Mouse (Mus musculus): ENCODE data around the gene Exoc6b.
A peak's percentile ranks its signal among the peaks of the same experiment; 100 is the strongest.
"Not testable (repeated sequence)": the region's sequence is repeated elsewhere in the genome, so short reads cannot be mapped to it uniquely, and the experiment has no call there.

The Exoc6b gene

GRCm38 (mm10) chr6:84631588-84631987 is 437.7 kb downstream of the Exoc6b start:
- no peak for DNase-seq (ENCODE audit: low read depth)

GRCm38 (mm10) chr6:84630276-84630675 is 439.0 kb downstream of the Exoc6b start:
- no peak for DNase-seq (ENCODE audit: low read depth)

- DNase-seq (ENCODE audit: low read depth), result no peak
Measured at GRCm38 (mm10) chr6:84628831-84629230, 440.5 kb downstream of the Exoc6b start.

- DNase-seq (ENCODE audit: low read depth), result no peak
Measured at GRCm38 (mm10) chr6:84626398-84626797, 442.9 kb downstream of the Exoc6b start.

- no peak for DNase-seq (ENCODE audit: low read depth)
Measured at GRCm38 (mm10) chr6:84619166-84619565, 450.1 kb downstream of the Exoc6b start.

GRCm38 (mm10) chr6:84617051-84617450 is 452.3 kb downstream of the Exoc6b start:
- DNase-seq (ENCODE audit: low read depth), result peak; percentile 56

- DNase-seq (ENCODE audit: low read depth), result no peak
Measured at GRCm38 (mm10) chr6:84616586-84616985, 452.7 kb downstream of the Exoc6b start.

- DNase-seq (ENCODE audit: low read depth), result no peak
Measured at GRCm38 (mm10) chr6:84613561-84613960, 455.8 kb downstream of the Exoc6b start.

GRCm38 (mm10) chr6:84601136-84601889 is 468.0 kb downstream of the Exoc6b start:
- DNase-seq (ENCODE audit: low read depth), result no peak

GRCm38 (mm10) chr6:84599296-84599695 is 470.0 kb downstream of the Exoc6b start:
- DNase-seq (ENCODE audit: low read depth), result not testable (repeated sequence)

- no peak for DNase-seq (ENCODE audit: low read depth)
Measured at GRCm38 (mm10) chr6:84598725-84599124, 470.6 kb downstream of the Exoc6b start.

GRCm38 (mm10) chr6:84594626-84595025 is 474.7 kb downstream of the Exoc6b start:
- DNase-seq (ENCODE audit: low read depth), result no peak

GRCm38 (mm10) chr6:84593693-84594092 is 475.6 kb downstream of the Exoc6b start, which contains the start of gene Cyp26b1:
TSS of gene Cyp26b1 (minus strand) at chr6:84593908.
- DNase-seq (ENCODE audit: low read depth), result no peak

- DNase-seq (ENCODE audit: low read depth), result no peak
Measured at GRCm38 (mm10) chr6:84590961-84591745, 478.2 kb downstream of the Exoc6b start.

GRCm38 (mm10) chr6:84589742-84590686 is 479.3 kb downstream of the Exoc6b start:
- peak; percentile 75 for DNase-seq (ENCODE audit: low read depth)

GRCm38 (mm10) chr6:84588895-84589652 is 480.2 kb downstream of the Exoc6b start:
- peak; percentile 21 for DNase-seq (ENCODE audit: low read depth)

GRCm38 (mm10) chr6:84588221-84588894 is 481.0 kb downstream of the Exoc6b start:
- peak; percentile 9 for DNase-seq (ENCODE audit: low read depth)

- peak; percentile 38 for DNase-seq (ENCODE audit: low read depth)
Measured at GRCm38 (mm10) chr6:84587471-84588101, 481.7 kb downstream of the Exoc6b start.

GRCm38 (mm10) chr6:84586551-84587200 is 482.6 kb downstream of the Exoc6b start:
- DNase-seq (ENCODE audit: low read depth), result peak; percentile 5
